8 mouse cellular contexts compared by ENCODE assay signal in genomic region chr2:116975601-116976431, GRCm38 (mm10).
DNase-seq lines count a peak whose midpoint lies in the region; ATAC-seq lines count a peak whose summit lies in the region.

No protein-coding gene starts in this region.

- H3K9me3 ChIP-seq in intestine, embryonic 16.5 days (ENCODE audit: control insufficient read depth, low read length): no peaks in the 10 kb centered on the region

- whole genome bisulfite sequencing in intestine, embryonic 16.5 days: under 1% methylated on average over 54 of the region's 54 CpGs

- intact Hi-C loops in left cerebral cortex, postnatal 25 days (cut with DNase I): loop anchor here (1.0 to 5.0 kb wide), 4 partner anchors 43 to 201 kb away; no protein-coding TSS in a partner anchor

- H3K9ac ChIP-seq in intestine, embryonic 16.5 days (ENCODE audit: low read depth, low read length): peak overlapping the region; percentile 85

- ATAC-seq in granulocyte monocyte progenitor cell, adult 5-6 weeks (replicated peaks; ENCODE audit: poor library complexity, severe bottlenecking): peak; percentile 18
- peak; percentile 88 for ATAC-seq in intestine, embryonic 16.5 days
- peak; percentile 52 for ATAC-seq in megakaryocyte-erythroid progenitor cell, adult 5-6 weeks (replicated peaks; ENCODE audit: low FRiP score, low TSS enrichment, poor library complexity, severe bottlenecking)

- peak overlapping the region; percentile 76 for H3K4me2 ChIP-seq in intestine, embryonic 16.5 days (ENCODE audit: low read depth, low read length)

- peak overlapping the region; percentile 85 for H3K27ac ChIP-seq in intestine, embryonic 16.5 days (ENCODE audit: low read length)

- peak overlapping the region; percentile 64 for H3K4me3 ChIP-seq in intestine, embryonic 16.5 days (ENCODE audit: low read length)

- no peaks in the 10 kb centered on the region for H3K36me3 ChIP-seq in intestine, embryonic 16.5 days (ENCODE audit: control insufficient read depth, insufficient read depth, low read length)

- H3K4me1 ChIP-seq in intestine, embryonic 16.5 days (ENCODE audit: control insufficient read depth, insufficient read depth, low read length): peaks cover 44% of the 10 kb centered on the region

- H3K27me3 ChIP-seq in intestine, embryonic 16.5 days (replicated peaks; ENCODE audit: control insufficient read depth, insufficient read depth, low read length): no peaks in the 10 kb centered on the region

- peak; percentile 78 to 82 for DNase-seq in adrenal gland, adult 18-20 months (ENCODE audit: low spot score in 2 of 2)
- DNase-seq in embryo, embryonic 11.5 days (ENCODE audit: low read depth, low spot score): peak; percentile 85
- DNase-seq in left cerebral cortex, postnatal 25 days (ENCODE audit: low spot score in 2 of 2): peak; percentile 85 to 92
- peak; percentile 87 for DNase-seq in right cerebral cortex, postnatal 25 days
- peak; percentile 47 to 52 for DNase-seq in urinary bladder, postnatal 36 days (ENCODE audit: low spot score in 2 of 2)

Comparison
In these comparisons a context has a peak if more than half of its experiments do, and no peak if none do; other contexts are left out.
1. Peak in every context shown above with its lines: DNase-seq, ATAC-seq, H3K4me3 ChIP-seq and H3K27ac ChIP-seq.
2. ATAC-seq: peak in every context shown above with its lines; median percentile 88 in intestine, embryonic 16.5 days; 52 in megakaryocyte-erythroid progenitor cell, adult 5-6 weeks; 18 in granulocyte monocyte progenitor cell, adult 5-6 weeks.